Mouse (Mus musculus) lung, postnatal 4 days (tissue): Measurements from ENCODE around the gene Ei24.

Source experiments
- DNase-seq, 2 experiments: peaks; one replicate each; pipeline ENCODE4 v3.0.0; 2021

The Ei24 gene

DNA sequence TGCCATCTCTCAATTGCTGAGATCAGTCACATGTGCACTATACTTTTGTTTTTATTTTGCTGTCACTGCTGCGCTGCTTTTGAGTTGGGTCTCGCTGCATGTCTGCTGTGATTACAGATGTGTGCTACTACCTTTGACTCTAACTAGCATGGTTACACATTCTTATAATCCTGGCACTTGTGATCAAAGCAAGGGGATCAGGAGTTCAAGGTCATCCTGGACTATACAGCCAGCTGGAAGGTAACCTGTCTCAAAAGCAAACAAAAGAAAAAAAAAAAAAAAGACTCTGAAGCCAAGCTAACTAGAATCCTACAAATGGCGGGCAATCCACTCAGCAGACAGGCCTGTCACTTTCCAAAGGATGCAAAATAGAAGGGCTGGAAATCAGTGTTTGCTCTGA, 5.0 kb downstream of the Ei24 start:
- no peak for DNase-seq

DNA sequence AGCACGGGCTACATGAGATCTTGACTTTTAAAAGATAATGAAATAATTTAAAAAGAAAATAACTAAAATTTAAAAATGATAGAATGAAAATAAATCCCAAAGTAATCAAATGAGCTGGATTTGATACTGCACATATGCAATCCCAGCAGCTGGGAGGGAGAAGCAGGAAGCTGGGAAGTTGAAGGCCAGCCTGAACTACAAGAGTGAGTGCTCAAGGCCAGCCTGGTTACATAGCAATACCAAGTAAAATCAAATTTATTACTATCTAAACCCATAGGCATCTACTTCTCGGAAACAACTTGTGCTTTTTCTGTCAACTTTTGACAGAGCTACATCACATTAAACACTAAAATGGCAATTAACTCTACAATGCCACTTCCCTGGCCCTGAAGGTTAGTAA, 13.3 kb downstream of the Ei24 start:
- DNase-seq: no peak

DNA sequence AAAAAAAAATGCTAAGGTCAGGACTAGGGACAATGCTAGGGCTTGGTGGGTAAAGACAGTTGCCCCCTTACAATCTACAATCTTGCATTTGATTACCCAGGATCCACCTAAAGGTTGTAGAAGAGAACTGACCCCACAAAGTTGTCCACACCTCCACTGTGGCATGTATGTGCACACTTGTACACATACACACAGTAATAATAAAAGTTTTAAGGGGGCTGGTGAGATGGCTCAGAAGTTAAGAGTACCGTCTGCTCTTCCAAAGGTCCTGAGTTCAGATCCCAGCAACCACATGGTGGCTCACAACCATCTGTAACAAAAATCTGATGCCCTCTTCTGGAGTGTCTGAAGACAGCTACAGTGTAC, 28.2 kb downstream of the Ei24 start:
- no peak for DNase-seq

DNA sequence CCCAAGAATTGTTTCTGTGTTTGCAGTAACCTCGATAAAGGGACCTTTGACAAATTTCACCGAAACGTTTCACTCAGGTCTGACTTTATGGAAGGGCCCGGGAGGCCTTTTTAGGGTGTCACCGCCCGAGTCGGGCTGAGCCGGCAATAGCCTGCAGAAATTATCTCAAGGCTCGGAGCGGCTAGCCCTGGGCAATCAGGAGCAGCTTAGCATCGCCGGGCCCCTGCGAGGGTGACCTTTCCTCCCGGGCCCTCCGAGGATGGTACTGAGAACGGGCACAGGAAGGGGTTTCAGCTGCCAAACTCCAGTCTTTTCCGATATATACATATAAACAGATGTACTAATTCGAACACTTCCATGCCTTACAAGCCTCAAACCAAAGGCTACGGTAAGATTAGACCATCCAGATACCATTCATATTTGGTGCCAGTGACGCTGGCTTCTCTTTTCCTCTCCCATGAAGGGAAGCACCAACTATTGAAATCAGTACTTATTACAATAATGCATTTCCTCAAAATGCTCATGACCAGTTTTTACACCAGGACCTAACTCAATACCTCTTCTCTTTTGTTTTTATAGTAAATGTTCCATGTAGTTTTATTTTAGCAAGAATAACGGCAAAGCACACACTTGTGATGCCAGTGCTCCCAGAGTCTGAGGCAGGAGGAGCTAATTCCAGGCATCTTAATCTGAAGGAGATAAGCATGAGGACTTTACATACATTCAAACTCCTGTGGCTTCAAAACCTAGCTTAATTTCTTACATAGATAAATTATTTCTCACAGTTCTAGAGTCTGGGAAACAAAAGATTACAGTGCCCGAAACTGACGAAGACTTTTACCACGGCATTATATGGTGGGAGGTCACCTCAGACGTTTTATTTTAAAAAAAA, 28.8 kb downstream of the Ei24 start:
- peak; percentile 49 to 58 for DNase-seq

DNA sequence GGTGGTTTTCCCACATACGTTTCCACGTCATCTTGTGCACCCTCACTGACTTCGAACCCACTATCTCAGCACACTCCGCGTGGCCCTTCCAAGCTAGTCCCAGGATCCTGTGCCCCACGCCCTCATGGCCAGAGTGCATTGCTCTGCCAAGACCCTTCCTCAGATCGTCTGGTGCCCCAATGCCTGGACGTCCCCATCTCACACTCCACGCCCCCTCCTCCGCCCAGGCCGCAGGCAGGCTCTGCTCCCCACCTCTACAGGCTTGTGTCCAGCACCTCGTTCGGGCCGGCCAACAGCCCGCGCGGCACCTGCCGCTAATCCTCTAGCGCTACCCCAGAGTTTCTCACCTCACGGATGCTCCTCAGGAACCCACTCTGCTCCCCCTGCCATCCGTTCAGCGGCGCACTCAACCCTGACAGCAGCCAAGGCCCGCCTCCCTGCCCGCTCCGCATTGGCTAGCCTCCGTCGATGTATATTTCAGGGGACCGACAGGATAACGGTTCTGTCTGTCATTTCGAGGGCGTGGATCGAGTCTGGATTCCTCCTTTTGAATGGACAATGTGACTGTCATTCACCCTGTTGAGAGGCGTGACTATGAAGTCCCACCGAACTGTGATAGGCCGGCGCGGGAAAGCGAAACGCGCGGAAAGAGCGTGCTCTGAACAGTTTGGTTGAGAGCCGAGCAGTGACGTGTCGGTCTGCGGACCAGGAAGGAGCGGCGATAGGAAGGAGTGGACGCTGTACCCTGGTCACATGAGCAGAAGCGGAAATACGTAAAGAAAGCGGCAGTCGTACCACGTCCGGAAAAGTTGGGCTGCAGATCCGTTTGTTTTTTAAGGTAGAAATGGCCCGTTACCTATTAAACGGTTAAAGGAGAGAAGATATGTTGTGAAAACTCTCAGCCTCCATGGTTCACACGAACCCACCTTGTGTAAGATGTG, 29.7 kb downstream of the Ei24 start, which contains the start of gene Stt3a:
TSS of gene Stt3a (minus strand) at position 477 of the 941 bp plus-strand sequence.
- peak; percentile 98 to 100 for DNase-seq

DNA sequence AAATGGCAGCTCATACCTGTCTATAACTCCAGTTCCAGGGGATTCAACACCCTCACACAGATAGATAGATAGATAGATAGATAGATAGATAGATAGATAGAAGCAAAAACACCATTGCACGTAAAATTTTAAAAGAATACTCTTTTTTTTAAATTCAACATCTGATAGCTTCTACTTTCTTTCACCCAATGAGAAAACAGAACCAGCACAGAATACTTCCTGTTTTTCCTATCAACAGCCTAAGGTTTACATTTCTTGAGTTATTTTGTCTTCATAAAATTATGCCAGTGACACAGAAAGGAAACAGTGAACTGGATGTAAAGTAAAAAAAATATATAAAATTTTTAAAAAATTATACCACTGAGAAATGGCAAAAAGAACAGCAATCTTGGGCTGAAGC, 32.8 kb downstream of the Ei24 start:
- DNase-seq: no peak
